ENCODE assay signal across 13 mouse cellular contexts in the genomic region with DNA sequence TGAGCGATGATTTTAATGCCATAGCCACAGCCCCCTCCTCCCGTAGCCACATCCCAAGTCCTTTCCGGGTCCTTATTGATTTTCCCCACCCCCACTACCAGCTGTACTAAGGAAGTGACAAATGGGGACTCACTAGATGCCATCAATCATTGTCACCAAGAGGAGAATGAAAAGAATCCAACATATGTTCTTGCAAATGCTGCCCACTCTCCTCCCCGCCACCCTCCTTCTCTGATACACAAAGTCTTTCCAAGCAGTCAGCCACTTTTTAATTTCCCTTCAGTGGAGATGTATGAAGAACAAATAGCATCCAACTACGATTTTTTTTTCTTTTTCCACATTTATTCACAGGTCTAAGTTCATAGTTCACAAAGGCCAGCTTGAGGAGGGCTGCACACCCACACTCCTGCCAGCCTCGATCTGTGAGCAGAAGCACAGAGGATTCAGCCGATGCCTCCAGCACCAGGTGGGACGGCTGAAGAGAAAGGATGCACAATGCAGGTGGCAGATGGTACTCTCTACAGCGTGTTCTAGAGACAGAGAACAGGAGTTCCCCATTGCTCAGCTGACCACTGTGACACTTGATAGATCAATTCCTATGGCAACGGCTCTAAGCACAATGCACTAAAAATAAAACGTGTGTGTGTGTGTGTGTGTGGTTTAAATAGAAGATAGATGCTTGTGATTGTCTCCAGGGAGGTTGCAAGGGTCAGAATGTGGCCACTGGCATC.
A peak's percentile ranks its signal among the peaks of the same experiment; 100 is the strongest.
DNase-seq lines count a peak whose midpoint lies in the region; ATAC-seq lines count a peak whose summit lies in the region.
"Had no signal": no experiment of that assay in that cellular context is flagged by ENCODE, and none has a peak within 500 bp of the region (broad histone marks: within the 10 kb centered on the region; RNA-seq: fewer than 3 reads in every experiment).

No protein-coding gene starts in this region.

- H3K4me1 ChIP-seq in embryonic facial prominence, embryonic 11.5 days (ENCODE audit: control insufficient read depth, insufficient read depth, low read length): no peaks in the 10 kb centered on the region
- peaks cover 46% of the 10 kb centered on the region for H3K4me1 ChIP-seq in embryonic facial prominence, embryonic 10.5 days
- peaks cover 69% of the 10 kb centered on the region for H3K4me1 ChIP-seq in hindbrain, embryonic 10.5 days (replicated peaks)
- peaks cover 22% of the 10 kb centered on the region for H3K4me1 ChIP-seq in midbrain, embryonic 12.5 days
- H3K4me1 ChIP-seq in liver, embryonic 11.5 days (replicated peaks; ENCODE audit: control insufficient read depth, insufficient read depth, low read length): peaks cover 22% of the 10 kb centered on the region

- no peak overlapping the region for H3K27ac ChIP-seq in embryonic facial prominence, embryonic 11.5 days (replicated peaks; ENCODE audit: low read depth, low read length)
- H3K27ac ChIP-seq in embryonic facial prominence, embryonic 10.5 days (replicated peaks): no peak overlapping the region; the same call in 1 of the 2 replicates
- H3K27ac ChIP-seq in hindbrain, embryonic 10.5 days: peak overlapping the region; percentile 81
- H3K27ac ChIP-seq in midbrain, embryonic 12.5 days (replicated peaks): peak overlapping the region; percentile 49; the same call in 1 of the 2 replicates
- no peak overlapping the region for H3K27ac ChIP-seq in liver, embryonic 11.5 days (ENCODE audit: low read depth, low read length)
- H3K27ac ChIP-seq: embryonic facial prominence, embryonic 12.5 days; stomach, embryonic 15.5 days had no signal

- no peak for DNase-seq in embryonic facial prominence, embryonic 11.5 days (ENCODE audit: low spot score)
- no peak for DNase-seq in embryonic facial prominence, embryonic 10.5 days (ENCODE audit: low spot score)
- peak; percentile 59 to 66 for DNase-seq in cerebellum, postnatal 14 days
- DNase-seq in hindbrain, embryonic 10.5 days (ENCODE audit: low spot score): peak; percentile 61
- DNase-seq in liver, embryonic 11.5 days (ENCODE audit: low spot score): no peak
- DNase-seq in frontal cortex, postnatal 10 days (ENCODE audit: low spot score in 2 of 2): no peak
- no peak for DNase-seq in natural killer cell, adult 2 months (ENCODE audit: low spot score in 2 of 2)
- DNase-seq: adrenal gland, adult 8-10 months; gastrocnemius, postnatal 36 days had no signal

- no peak overlapping the region for H3K4me2 ChIP-seq in embryonic facial prominence, embryonic 11.5 days (ENCODE audit: low read depth, low read length)
- no peak overlapping the region for H3K4me2 ChIP-seq in midbrain, embryonic 12.5 days (replicated peaks)
- no peak overlapping the region for H3K4me2 ChIP-seq in liver, embryonic 11.5 days
- H3K4me2 ChIP-seq: embryonic facial prominence, embryonic 12.5 days; stomach, embryonic 15.5 days had no signal

- no peaks in the 10 kb centered on the region for H3K36me3 ChIP-seq in embryonic facial prominence, embryonic 11.5 days (replicated peaks; ENCODE audit: control insufficient read depth, insufficient read depth, low read depth, low read length)
- H3K36me3 ChIP-seq in embryonic facial prominence, embryonic 10.5 days (replicated peaks): no peaks in the 10 kb centered on the region
- no peaks in the 10 kb centered on the region for H3K36me3 ChIP-seq in hindbrain, embryonic 10.5 days
- H3K36me3 ChIP-seq in midbrain, embryonic 12.5 days: no peaks in the 10 kb centered on the region
- no peaks in the 10 kb centered on the region for H3K36me3 ChIP-seq in liver, embryonic 11.5 days (ENCODE audit: control insufficient read depth, insufficient read depth, low read length)
- H3K36me3 ChIP-seq: embryonic facial prominence, embryonic 12.5 days; stomach, embryonic 15.5 days had no signal

- ATAC-seq in embryonic facial prominence, embryonic 11.5 days (replicated peaks; ENCODE audit: insufficient number of reproducible peaks, low FRiP score, low TSS enrichment, low read depth): peak; percentile 58; the same call in 1 of the 2 replicates
- peak; percentile 59 for ATAC-seq in midbrain, embryonic 12.5 days (ENCODE audit: low FRiP score, low read depth)
- ATAC-seq in liver, embryonic 11.5 days (replicated peaks; ENCODE audit: low FRiP score): no peak

- no peak overlapping the region for H3K4me3 ChIP-seq in embryonic facial prominence, embryonic 11.5 days (ENCODE audit: low read depth, low read length)
- H3K4me3 ChIP-seq in embryonic facial prominence, embryonic 10.5 days: no peak overlapping the region
- H3K4me3 ChIP-seq in hindbrain, embryonic 10.5 days: no peak overlapping the region; the same call in 1 of the 2 replicates
- H3K4me3 ChIP-seq in midbrain, embryonic 12.5 days: no peak overlapping the region
- no peak overlapping the region for H3K4me3 ChIP-seq in liver, embryonic 11.5 days (ENCODE audit: low read depth, low read length)
- H3K4me3 ChIP-seq: embryonic facial prominence, embryonic 12.5 days; megakaryocyte, embryonic 14.5 days; stomach, embryonic 15.5 days had no signal

- no peaks in the 10 kb centered on the region for H3K9me3 ChIP-seq in embryonic facial prominence, embryonic 11.5 days (replicated peaks; ENCODE audit: control insufficient read depth, low read length)
- H3K9me3 ChIP-seq in embryonic facial prominence, embryonic 10.5 days: no peaks in the 10 kb centered on the region
- H3K9me3 ChIP-seq in hindbrain, embryonic 10.5 days: no peaks in the 10 kb centered on the region
- H3K9me3 ChIP-seq in midbrain, embryonic 12.5 days: no peaks in the 10 kb centered on the region
- no peaks in the 10 kb centered on the region for H3K9me3 ChIP-seq in liver, embryonic 11.5 days (ENCODE audit: control insufficient read depth, low read length)
- H3K9me3 ChIP-seq: embryonic facial prominence, embryonic 12.5 days; megakaryocyte, embryonic 14.5 days; stomach, embryonic 15.5 days had no signal

- no peaks in the 10 kb centered on the region for H3K27me3 ChIP-seq in embryonic facial prominence, embryonic 11.5 days (ENCODE audit: control insufficient read depth, insufficient read depth, low read length)
- no peaks in the 10 kb centered on the region for H3K27me3 ChIP-seq in embryonic facial prominence, embryonic 10.5 days (replicated peaks; ENCODE audit: low read depth, poor library complexity, severe bottlenecking)
- H3K27me3 ChIP-seq in hindbrain, embryonic 10.5 days (ENCODE audit: insufficient read depth, poor library complexity, severe bottlenecking): no peaks in the 10 kb centered on the region
- H3K27me3 ChIP-seq in midbrain, embryonic 12.5 days: no peaks in the 10 kb centered on the region
- H3K27me3 ChIP-seq in liver, embryonic 11.5 days (replicated peaks; ENCODE audit: control insufficient read depth, insufficient read depth, low read length): no peaks in the 10 kb centered on the region
- H3K27me3 ChIP-seq: embryonic facial prominence, embryonic 12.5 days; megakaryocyte, embryonic 14.5 days; stomach, embryonic 15.5 days had no signal

- H3K9ac ChIP-seq in embryonic facial prominence, embryonic 11.5 days (replicated peaks; ENCODE audit: low read length): no peak overlapping the region
- no peak overlapping the region for H3K9ac ChIP-seq in midbrain, embryonic 12.5 days (replicated peaks)
- H3K9ac ChIP-seq in liver, embryonic 11.5 days (ENCODE audit: low read depth, low read length): no peak overlapping the region
- H3K9ac ChIP-seq: embryonic facial prominence, embryonic 12.5 days; stomach, embryonic 15.5 days had no signal

- WGBS in embryonic facial prominence, embryonic 11.5 days: 58% methylated on average over 11 of the region's 11 CpGs
- 63% methylated on average over 11 of the region's 11 CpGs for WGBS in embryonic facial prominence, embryonic 10.5 days
- WGBS in hindbrain, embryonic 10.5 days: 38% methylated on average over 11 of the region's 11 CpGs
- WGBS in midbrain, embryonic 12.5 days: 42% methylated on average over 11 of the region's 11 CpGs
- 49% methylated on average over 11 of the region's 11 CpGs for WGBS in liver, embryonic 11.5 days

Comparison
In these comparisons a context has a peak if more than half of its experiments do, and no peak if none do; other contexts are left out.
1. DNase-seq: peak in cerebellum, postnatal 14 days (2 of 2) and hindbrain, embryonic 10.5 days (single experiment); none in embryonic facial prominence, embryonic 11.5 days (single experiment), embryonic facial prominence, embryonic 10.5 days (single experiment), liver, embryonic 11.5 days (single experiment), frontal cortex, postnatal 10 days (0 of 2) and natural killer cell, adult 2 months (0 of 2).
2. H3K27ac ChIP-seq: peak in hindbrain, embryonic 10.5 days (single experiment) and midbrain, embryonic 12.5 days (single experiment); none in embryonic facial prominence, embryonic 11.5 days (single experiment), embryonic facial prominence, embryonic 10.5 days (single experiment) and liver, embryonic 11.5 days (single experiment).